Mouse (Mus musculus): Measurements from ENCODE around the gene Prkd2.

Prkd2 gene

GRCm38 (mm10) chr7:16919395-16920149 lies 76.9 kb downstream of the Prkd2 start:
- no peak for DNase-seq (ENCODE audit: low read depth)

All from c-Kit-positive CD71-positive TER-119-negative erythroid progenitor cells, embryonic 14.5 days (primary cell).